Mouse (Mus musculus) ES-Bruce4 (cell line): ENCODE data around the gene Snta1. TPM values are rescaled to one million over a fixed set of nuclear protein-coding genes. Genes with fewer than 3 reads are reported as not detected.

Experiments used
- H3K27ac ChIP-seq: 2 replicates; pipeline ENCODE4 v1.5.1; 2012; ENCODE audit warnings: low read length, inconsistent platforms; ENCODE audit not compliant: insufficient read depth
- H3K27me3 ChIP-seq: 2 replicates; pipeline ENCODE4 v1.6.1; 2012; ENCODE audit warnings: mild to moderate bottlenecking, low read length, inconsistent platforms; ENCODE audit not compliant: control insufficient read depth, poor library complexity, insufficient read depth, severe bottlenecking
- H3K36me3 ChIP-seq: 2 replicates; pipeline ENCODE4 v1.6.1; 2012; ENCODE audit warnings: inconsistent platforms, mild to moderate bottlenecking, low read length, moderate library complexity; ENCODE audit not compliant: control insufficient read depth, poor library complexity, insufficient read depth, severe bottlenecking
- H3K4me1 ChIP-seq: one replicate; pipeline ENCODE4 v1.8.1; 2011; ENCODE audit warnings: low read length; ENCODE audit not compliant: control insufficient read depth, insufficient read depth
- H3K4me3 ChIP-seq: 2 replicates; pipeline ENCODE4 v1.5.1; 2011; ENCODE audit warnings: low read depth, mild to moderate bottlenecking, low read length
- H3K9ac ChIP-seq: 2 replicates; pipeline ENCODE4 v1.6.1; 2012; ENCODE audit warnings: low read depth, mild to moderate bottlenecking, inconsistent platforms; ENCODE audit not compliant: poor library complexity, severe bottlenecking
- H3K9me3 ChIP-seq: replicated peaks from 2 replicates; pipeline ENCODE4 v1.6.1; 2012; ENCODE audit warnings: mild to moderate bottlenecking, low read length, inconsistent platforms; ENCODE audit not compliant: control insufficient read depth, poor library complexity, insufficient read depth, severe bottlenecking
- CTCF ChIP-seq: IDR thresholded peaks from one replicate; pipeline ENCODE4 v1.8.1; 2011; ENCODE audit warnings: low read depth, low read length
- EP300 ChIP-seq: IDR thresholded peaks from 2 replicates; pipeline ENCODE4 v1.6.1; 2011; ENCODE audit warnings: low read depth, low read length; ENCODE audit not compliant: insufficient read depth
- POLR2A ChIP-seq: IDR thresholded peaks from one replicate; pipeline ENCODE4 v1.8.1; 2011; ENCODE audit warnings: low read length; ENCODE audit not compliant: insufficient read depth
- polyA plus RNA-seq: library from polyadenylated mRNA; stranded (reverse); fragments of >200 nt; gene quantifications from 2 replicates; pipeline ENCODE4 v1.2.4, GENCODE M21; 2011; ENCODE audit warnings: low read depth; ENCODE audit not compliant: missing spikeins, insufficient read depth, insufficient read length

Snta1 gene
- polyA plus RNA-seq, 1 experiment = 11.7 TPM

GRCm38 (mm10) chr2:154426188-154426904 is 18.4 kb upstream of the Snta1 start:
- TF ChIP-seq EP300 = peak; percentile 100
- no peak for TF ChIP-seq CTCF
- peaks cover 8% of the 10 kb centered on the region for H3K4me1 ChIP-seq
- peak overlapping the region; percentile 39 for H3K9ac ChIP-seq
- no peaks in the 10 kb centered on the region for H3K9me3 ChIP-seq
- H3K27me3 ChIP-seq = no peaks in the 10 kb centered on the region
- peak overlapping the region; percentile 97 for H3K27ac ChIP-seq
- H3K36me3 ChIP-seq = no peaks in the 10 kb centered on the region
- peak overlapping the region; percentile 21 for H3K4me3 ChIP-seq

GRCm38 (mm10) chr2:154425522-154425921 is 17.6 kb upstream of the Snta1 start:
- H3K36me3 ChIP-seq = no peaks in the 10 kb centered on the region
- H3K27me3 ChIP-seq = no peaks in the 10 kb centered on the region
- TF ChIP-seq CTCF (no peak), EP300 (no peak), POLR2A (no peak)
- H3K9me3 ChIP-seq = no peaks in the 10 kb centered on the region
- H3K4me1 ChIP-seq = peaks cover 8% of the 10 kb centered on the region
- peak overlapping the region; percentile 39 for H3K9ac ChIP-seq
- peak overlapping the region; percentile 97 for H3K27ac ChIP-seq
- H3K4me3 ChIP-seq = no peak overlapping the region

- no peaks in the 10 kb centered on the region for H3K36me3 ChIP-seq
- peak overlapping the region; percentile 59; the same call in 1 of the 2 replicates for H3K9ac ChIP-seq
- H3K27me3 ChIP-seq = no peaks in the 10 kb centered on the region
- H3K4me3 ChIP-seq = no peak overlapping the region
- no peaks in the 10 kb centered on the region for H3K9me3 ChIP-seq
- peaks cover 6% of the 10 kb centered on the region for H3K4me1 ChIP-seq
- TF ChIP-seq CTCF = no peak
- 0 out of 2 replicates have a peak, but pooled peaks have one; percentile 39 for TF ChIP-seq EP300
- H3K27ac ChIP-seq = peak overlapping the region; percentile 84
Measured at GRCm38 (mm10) chr2:154423548-154423947, 15.6 kb upstream of the Snta1 start.

GRCm38 (mm10) chr2:154422181-154422580 is 14.3 kb upstream of the Snta1 start:
- no peak for TF ChIP-seq POLR2A
- TF ChIP-seq CTCF = no peak
- TF ChIP-seq EP300 = no peak
- no peaks in the 10 kb centered on the region for H3K9me3 ChIP-seq
- peak overlapping the region; percentile 84 for H3K27ac ChIP-seq
- H3K36me3 ChIP-seq = no peaks in the 10 kb centered on the region
- H3K9ac ChIP-seq = peak overlapping the region; percentile 59
- no peaks in the 10 kb centered on the region for H3K27me3 ChIP-seq
- H3K4me3 ChIP-seq = no peak overlapping the region
- H3K4me1 ChIP-seq = peaks cover 5% of the 10 kb centered on the region

GRCm38 (mm10) chr2:154420942-154421731 is 13.2 kb upstream of the Snta1 start:
- peak overlapping the region; percentile 75 for H3K4me3 ChIP-seq
- no peaks in the 10 kb centered on the region for H3K27me3 ChIP-seq
- peak overlapping the region; percentile 59 for H3K9ac ChIP-seq
- H3K4me1 ChIP-seq = peaks cover 5% of the 10 kb centered on the region
- H3K36me3 ChIP-seq = no peaks in the 10 kb centered on the region
- TF ChIP-seq POLR2A = peak; percentile 13
- peak; percentile 92 for TF ChIP-seq EP300
- no peak for TF ChIP-seq CTCF
- no peaks in the 10 kb centered on the region for H3K9me3 ChIP-seq
- H3K27ac ChIP-seq = peak overlapping the region; percentile 94
